Mouse (Mus musculus): ENCODE measurements at regions not wholly inside any gene's neighbourhood (a gene's known extent, or its start where the extent isn't known, plus 50 kb on each side); places are given as distances from the start of the nearest gene placed in this dataset.

DNA sequence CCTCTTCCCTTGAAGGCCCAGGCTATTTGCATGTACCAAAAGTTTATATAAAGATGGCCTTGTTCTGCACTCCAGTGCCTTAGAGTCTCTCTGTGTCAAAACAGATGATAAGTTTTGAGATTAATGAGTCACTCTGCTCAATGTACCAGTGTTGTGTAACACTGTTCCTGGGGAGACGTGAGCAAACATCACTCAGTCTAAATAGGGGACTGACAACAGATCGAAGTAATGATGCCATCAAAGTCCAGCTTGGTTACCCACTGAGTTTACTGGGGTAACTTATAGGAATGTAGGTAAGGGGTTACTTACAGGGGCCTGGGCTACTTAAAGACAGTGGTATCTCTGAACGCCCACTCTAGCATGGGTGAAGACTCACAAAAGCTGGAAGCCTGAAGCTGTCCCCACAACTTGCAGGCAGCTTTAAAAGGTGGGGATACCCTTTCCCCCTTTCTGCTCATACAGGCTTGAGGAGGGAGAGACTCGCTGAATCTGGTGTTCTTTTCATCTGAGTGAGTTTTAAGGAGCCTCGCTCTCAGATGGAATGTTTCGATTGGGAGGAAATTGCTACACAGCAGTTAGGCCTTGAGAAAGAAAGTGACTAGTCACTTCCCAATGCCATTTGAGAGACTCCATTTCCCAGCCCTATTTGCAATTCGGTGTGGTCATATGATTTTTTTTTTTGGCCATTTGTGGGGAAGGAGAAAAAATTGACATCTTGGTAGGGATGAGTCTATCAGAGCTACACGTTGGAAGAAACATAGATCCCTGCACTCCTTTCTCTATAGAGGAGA is 134.4 kb upstream of the Atp6ap2 start:
- no peak for DNase-seq
- intact Hi-C loops (cut with DNase I; ENCODE audit: low total_unique reads): no loop called here

DNA sequence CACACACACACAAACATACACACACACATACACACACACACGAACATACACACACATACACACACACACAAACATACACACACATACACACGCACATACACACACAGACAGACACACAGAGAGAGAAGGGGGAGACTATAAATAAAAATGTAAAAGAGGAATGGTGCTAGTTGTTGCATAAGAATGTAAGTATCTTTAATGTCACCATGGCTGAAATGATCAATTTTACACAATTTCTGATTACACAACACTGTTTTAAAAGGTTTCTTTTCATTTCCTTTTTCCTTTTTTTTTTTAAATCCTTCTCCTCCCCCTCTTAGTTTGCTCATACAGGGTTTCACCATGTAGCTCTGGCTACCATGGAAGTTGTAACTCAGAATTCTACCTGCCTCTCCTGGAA is 125.9 kb upstream of the Atp6ap2 start:
- no peak for DNase-seq
- intact Hi-C loops (cut with DNase I; ENCODE audit: low total_unique reads): no loop called here

DNA sequence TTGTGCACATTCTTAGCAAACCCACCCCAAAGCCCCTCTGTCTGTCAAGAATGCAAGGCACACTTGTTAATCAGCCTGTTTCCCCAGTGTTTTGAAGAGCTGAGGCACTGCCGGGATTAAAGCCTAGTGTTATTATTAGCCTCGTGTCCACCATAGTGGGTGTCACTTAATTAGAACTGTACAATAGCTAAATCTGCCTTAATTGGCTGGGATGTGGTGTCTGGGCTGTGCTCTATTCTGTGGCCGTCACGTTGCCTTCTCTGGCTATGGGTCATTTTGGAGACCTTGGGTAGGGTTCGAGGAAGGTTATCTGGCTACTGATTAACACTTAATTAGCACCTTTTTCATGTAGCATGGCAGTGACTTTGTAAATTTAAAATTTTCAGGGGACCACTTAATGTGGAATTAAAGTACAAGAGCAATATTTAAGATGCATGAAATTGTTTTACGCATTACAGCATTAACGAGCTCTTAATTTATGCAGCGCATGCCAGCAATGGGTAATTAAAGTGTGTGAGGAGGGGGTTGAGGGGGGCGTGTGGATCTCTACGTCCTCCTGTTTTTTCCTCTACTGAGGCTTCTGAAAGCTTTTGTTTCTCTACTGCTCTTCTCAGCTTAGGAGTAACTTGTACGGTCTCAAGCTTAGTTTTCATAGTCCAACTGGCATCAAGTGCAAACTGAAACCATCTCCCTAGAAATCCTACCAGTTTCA is 124.5 kb upstream of the Atp6ap2 start:
- intact Hi-C loops (cut with DNase I; ENCODE audit: low total_unique reads): no loop called here
- no peak for DNase-seq

DNA sequence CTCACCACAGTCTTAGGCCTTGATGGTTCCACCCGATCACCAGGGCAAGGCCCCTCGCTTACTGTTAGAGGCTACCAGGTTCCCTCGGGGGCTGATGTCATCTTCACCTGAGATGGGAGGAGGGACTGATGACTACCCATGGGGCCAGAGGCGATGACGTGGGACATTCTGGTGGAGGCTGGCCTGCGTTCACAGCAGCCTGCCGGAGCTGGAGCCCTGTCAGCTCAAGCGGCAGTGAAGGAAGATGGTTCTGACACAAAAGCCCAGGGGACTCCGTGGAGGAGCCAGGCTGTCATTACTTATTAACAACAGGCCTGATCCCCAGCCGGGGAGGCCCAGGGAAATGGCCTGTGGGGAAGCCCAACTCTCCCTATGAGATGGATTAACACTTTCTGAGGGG is 121.3 kb upstream of the Atp6ap2 start:
- intact Hi-C loops (cut with DNase I; ENCODE audit: low total_unique reads): no loop called here
- DNase-seq: no peak

DNA sequence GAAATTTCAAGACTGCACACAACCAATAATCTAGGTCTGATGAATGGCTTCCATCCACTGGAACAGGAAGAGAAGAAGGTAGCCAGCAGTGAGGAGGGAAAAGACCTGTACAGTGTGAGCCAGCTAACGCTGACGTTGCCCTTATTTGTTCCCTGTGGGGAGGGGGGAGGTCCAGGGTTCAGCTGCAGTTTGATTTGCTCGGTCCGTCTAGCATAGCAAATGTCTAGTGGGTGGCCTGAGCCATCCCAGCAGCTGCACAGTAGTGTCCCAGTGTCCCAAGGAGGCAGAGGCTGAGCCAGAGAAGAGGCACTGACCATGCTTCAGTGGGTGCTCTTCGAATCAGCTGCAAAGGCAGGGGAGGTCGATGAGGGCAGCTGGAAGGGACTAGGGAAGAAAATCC is 120.7 kb upstream of the Atp6ap2 start:
- peak; percentile 7 for DNase-seq
- intact Hi-C loops (cut with DNase I; ENCODE audit: low total_unique reads): no loop called here

DNA sequence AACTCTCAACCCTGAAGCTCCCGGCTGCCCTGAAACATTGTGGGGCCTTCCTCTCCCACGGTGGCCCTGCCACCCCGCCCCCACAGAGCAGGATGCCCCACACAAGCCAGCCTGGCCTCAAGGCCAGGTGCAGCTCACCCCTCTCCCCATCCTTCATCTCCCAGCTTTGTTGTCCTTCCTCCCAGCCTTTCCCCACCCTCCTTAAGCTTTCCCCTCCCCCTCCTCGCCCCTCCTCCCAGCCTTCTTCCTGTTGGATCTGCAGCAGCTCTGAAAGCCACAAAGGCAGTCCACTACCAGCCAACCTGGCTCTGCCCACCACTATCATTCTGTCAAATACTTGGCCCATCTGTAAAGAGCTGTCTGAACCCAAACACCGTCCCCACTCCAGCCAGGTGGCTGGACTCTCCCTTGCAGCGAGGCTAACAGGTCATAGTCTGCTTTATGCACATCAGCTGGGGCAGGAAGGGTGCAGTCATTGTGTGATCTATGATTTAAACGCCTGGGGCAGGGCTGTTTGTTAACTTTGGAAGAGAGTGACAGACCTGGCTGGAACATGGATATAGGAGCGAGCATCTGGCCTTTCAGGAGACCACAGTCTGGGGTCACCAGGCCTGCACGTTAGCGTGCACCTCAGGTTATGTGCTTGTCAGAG is 119.9 kb upstream of the Atp6ap2 start:
- intact Hi-C loops (cut with DNase I; ENCODE audit: low total_unique reads): no loop called here
- DNase-seq: no peak

DNA sequence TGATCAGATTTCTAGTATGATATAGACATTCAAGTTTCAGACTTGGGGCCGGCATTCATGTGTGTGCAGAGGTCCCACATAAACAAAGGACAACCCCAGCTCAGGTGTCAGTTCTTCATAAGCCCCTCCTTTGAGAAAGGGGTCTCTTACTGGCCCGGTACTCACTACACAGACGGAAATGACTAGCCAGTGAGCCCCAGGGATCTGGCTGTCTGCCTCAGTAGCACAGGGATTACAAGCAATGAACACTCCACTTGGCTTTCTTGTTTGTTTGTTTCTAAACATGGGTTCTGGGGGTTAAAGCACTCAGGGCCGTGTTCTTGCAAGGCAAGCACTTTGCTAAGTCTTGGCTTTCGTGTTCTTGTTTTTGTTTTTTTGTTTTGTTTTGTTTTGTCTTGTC is 115.3 kb upstream of the Atp6ap2 start:
- intact Hi-C loops (cut with DNase I; ENCODE audit: low total_unique reads): no loop called here
- no peak for DNase-seq

DNA sequence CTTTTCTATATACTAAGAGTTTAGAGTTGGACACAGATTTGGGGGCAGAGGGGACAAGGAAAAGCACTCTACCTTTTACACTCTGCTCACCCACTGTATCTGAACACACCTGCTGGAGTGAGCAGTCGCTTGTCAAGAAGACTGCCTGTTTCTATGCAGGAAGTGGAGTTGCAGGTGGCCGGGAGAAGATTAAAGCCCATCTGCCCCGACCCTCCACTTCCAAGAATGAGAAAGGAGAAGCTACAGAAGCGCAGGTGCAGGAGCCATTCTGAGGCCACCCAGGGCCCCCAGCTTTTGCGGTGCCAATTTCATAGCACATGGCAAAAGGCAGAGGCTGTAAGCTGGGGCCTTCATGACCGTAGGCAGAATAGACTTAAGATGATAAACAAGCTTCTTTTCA is 108.4 kb upstream of the Atp6ap2 start:
- DNase-seq: no peak
- intact Hi-C loops (cut with DNase I; ENCODE audit: low total_unique reads): no loop called here

DNA sequence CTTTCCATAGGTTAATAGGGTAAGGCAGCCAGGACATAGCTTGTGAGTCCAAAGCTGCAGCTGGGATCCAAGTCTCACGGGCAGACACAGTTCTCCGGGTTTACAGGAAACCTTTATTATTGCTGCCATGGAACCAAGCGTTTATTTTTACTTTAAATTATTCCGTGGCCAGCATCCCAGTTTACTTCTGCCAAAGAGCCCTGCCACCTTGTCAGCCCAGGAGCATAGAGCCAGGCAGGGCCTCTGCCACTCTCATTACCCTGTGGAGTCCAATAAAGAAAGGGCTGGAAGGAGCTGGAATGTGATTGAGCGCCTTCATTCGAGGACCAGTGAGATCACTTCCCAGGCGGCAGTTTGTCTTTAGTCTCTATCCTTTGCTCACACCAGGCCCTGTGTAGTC is 96.6 kb upstream of the Atp6ap2 start:
- intact Hi-C loops (cut with DNase I; ENCODE audit: low total_unique reads): no loop called here
- DNase-seq: no peak

DNA sequence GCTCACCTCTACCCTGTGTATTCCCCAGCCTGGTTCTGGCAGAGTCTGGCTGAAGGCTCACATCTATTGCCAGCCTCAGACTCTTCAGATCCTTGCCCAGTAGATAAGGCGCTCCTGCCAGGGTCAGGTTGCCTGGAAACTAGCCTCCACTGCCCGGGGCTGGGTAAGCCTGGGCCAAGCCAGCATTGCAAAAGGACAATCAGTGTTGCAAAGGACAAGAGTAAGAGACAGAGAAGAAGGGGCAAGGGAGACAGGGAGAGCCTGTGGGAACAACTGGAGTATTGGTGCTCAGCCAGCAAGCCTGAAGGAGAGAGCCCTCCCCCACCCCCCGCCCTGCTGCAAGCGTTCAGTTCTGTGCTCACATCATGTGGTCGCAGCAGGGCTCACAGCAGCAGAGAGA is 94.4 kb upstream of the Atp6ap2 start:
- intact Hi-C loops (cut with DNase I; ENCODE audit: low total_unique reads): no loop called here
- no peak for DNase-seq

DNA sequence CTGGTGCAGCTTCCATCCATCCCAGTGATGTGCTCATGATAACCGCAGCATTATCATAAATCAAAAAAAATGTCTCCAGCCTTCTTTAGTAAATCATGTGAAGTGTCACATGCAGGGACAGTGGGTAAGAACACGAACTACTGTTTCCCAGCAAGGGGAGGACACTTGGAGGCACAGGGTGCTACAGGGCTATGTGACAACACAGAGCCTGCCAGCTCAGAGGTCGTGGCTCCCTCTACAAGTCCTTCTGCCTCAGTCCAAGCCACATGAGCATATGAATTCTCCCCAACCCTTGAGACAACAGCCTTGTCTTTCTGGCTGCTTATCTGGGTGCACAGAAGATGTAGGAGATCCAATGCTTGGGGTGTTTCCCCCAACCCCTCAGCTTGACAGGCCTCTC is 93.7 kb upstream of the Atp6ap2 start:
- intact Hi-C loops (cut with DNase I; ENCODE audit: low total_unique reads): no loop called here
- DNase-seq: no peak

DNA sequence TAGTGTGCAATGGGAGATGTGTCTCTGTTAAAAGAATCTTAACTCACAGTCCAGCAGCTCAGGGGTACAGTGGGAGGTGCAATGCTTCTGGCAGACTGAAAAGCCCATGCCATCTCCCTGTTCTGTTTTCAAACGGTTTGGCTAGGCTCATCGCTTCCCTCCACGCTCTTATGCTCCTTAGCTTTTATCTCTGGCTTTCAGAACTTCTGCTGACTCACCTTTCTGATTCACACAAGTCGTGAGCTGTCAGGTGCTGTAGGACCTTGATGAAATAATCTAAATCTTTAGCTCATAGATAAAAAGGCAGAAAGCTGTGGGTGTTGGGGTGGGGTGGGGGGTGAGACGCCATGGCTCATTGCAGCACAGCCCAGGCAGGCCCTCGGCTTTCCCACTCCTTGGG is 93.1 kb upstream of the Atp6ap2 start:
- DNase-seq: no peak
- intact Hi-C loops (cut with DNase I; ENCODE audit: low total_unique reads): no loop called here

DNA sequence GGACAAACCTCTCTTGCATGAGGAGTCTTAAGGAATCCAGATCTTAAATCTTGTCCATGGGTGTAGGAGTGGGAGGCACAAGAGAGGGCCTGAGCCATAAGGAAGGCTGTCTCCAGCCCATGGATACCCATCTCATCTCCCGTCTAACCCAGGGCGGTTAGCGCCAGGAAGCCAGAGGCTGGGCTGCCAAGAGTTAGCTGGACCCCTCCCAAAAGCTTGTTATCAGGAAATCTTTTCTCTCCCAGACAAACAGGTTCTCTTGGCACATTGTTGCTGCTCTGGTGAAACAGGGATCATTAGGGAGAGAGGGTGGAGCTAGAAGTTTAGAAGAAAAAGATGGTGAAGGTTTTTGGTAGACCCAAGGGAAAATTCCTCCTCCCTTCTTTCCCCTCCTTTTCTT is 87.0 kb upstream of the Atp6ap2 start:
- no peak for DNase-seq
- intact Hi-C loops (cut with DNase I; ENCODE audit: low total_unique reads): no loop called here

DNA sequence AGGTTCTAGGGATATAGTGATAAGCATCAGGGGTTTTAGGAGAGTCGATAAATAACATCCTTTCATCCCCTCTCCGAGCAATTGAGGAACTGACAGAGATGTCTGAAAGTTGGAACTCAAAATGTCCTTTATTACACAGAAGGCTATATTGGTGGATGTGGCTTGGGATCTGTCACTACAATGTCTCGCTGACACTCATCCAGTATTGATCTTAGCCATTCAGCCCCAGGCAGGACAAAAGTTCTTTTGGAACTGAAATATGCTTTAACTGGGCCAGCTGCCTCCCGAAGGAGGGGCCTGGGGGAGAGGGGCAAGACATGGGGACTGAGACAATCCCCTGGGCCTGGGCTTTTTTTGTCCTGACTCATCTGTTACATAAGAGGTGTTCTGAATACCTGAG is 85.2 kb upstream of the Atp6ap2 start:
- intact Hi-C loops (cut with DNase I; ENCODE audit: low total_unique reads): no loop called here
- DNase-seq: no peak

DNA sequence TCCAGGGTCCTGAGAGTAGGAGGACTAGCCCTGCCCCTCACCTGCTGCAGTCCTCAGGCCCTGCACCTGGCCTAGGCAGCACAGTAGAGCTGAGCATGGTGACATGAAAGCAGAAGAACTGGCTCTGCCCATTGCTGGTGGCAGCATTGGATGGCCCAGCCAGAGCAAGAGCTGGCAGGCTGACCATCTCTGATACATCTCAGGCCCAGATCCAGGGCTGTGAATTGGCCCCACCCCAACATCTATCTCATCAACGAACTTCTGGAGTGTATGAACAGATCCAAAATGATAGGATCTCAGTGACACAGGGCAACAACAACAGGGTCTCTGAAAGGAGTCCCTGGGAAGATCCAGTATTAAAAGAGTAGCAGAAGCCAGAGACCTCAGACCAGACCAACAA is 84.0 kb upstream of the Atp6ap2 start:
- intact Hi-C loops (cut with DNase I; ENCODE audit: low total_unique reads): no loop called here
- no peak for DNase-seq

DNA sequence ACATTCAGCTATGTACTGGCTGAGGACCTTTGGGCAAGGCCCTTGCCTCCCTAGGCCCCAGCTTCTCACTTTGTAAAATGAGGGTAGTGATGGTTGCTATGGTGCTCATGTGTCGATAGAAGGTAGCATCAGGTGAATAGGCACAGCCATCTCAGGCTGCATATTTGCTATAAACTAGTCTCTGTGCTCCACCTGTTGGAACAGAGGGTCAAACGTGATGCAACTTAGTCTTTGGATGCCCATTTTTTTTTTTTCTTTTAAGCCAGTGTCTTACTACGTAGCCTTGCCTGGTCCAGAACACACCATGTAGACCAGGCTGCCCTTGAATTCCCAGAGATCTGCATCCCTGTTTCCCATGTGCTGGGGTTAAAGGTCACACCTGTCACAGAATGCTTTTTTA is 76.5 kb upstream of the Atp6ap2 start:
- intact Hi-C loops (cut with DNase I; ENCODE audit: low total_unique reads): no loop called here
- DNase-seq: no peak

DNA sequence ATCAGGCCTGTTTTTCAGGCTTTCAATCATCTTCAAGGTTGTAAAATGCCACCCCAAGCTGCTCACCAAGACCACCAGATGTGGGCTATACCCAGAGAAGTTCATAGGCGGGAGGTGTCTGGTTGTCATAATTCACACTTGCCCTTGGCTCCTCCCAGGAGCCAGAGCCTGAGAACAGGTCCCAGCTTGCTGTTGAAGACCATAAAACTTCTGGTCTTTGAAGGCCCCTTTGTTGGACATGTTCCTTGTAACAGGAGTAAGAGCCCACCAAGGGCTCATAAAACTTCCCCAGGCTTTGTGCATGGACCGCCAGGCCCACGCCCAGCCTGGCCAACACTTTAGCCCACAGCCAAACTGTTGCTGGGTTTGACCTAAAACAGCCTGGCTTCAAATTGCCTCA is 62.6 kb upstream of the Atp6ap2 start:
- intact Hi-C loops (cut with DNase I; ENCODE audit: low total_unique reads): no loop called here
- DNase-seq: no peak

DNA sequence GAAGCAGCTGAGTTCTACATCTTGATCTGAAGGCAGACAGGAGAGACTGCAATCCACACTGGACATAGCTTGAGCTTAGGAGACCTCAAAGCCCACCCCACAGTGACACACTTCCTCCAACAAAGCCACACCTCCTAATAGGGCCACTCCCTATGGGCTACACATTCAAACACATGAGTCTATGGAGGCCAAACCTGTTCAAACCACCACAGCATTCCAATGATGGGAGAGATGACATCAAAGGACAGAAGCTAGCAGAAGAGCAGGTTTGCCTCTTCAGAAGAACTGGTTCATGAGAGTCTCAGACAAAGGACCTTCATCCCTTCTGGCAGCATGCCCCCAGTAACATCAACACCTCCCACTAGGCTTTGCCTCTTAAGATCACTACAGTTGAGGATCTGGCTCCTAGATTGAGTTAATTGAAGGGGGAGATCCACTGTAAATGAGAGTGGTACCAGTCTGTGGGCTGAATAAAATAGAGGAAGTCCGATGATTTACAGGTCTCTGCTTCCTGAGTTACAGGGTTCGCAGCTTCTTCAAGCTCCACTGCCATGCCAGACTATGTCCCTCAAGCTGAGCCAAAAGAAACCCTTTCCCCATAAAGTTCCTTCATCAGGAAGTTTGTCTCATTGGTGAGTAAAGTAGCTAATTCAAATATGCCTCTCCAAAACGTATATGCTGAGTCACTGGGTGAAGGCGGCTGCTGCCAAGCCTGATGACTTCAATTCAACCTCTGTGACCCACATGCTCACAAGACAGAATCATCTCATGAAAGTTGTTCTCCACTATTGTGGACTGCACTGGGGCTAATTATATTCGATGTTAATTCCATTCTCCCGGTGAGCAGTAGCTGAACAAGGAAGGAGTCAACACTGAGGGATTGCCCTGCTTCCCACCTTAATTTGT is 56.9 kb upstream of the Atp6ap2 start:
- DNase-seq: no peak
- intact Hi-C loops (cut with DNase I; ENCODE audit: low total_unique reads): no loop called here

Measured in gastrocnemius, postnatal 14 days (tissue).